Mouse (Mus musculus): Measurements from ENCODE around the gene Pold2. TPM values are rescaled to one million over a fixed set of nuclear protein-coding genes. Genes with fewer than 3 reads are reported as not detected.
A peak's percentile ranks its signal among the peaks of the same experiment; 100 is the strongest.

Gene Pold2
- total and polyA plus RNA-seq, 3 experiments, result 30.1 to 295 (median 47.5) TPM

- Histone ChIP-seq H3K27me3 (ENCODE audit: insufficient read depth, low read length) (no peaks in the 10 kb centered on the region), H3K9me3 (replicated peaks) (no peaks in the 10 kb centered on the region), H3K4me1 (ENCODE audit: insufficient read depth, low read depth, low read length) (peaks cover 37% of the 10 kb centered on the region), H3K36me3 (replicated peaks) (peaks cover 21% of the 10 kb centered on the region), H3K4me3 (ENCODE audit: low read depth, low read length) (no peak overlapping the region)
- DNase-seq (ENCODE audit: low spot score), result no peak
- no peak for ATAC-seq (ENCODE audit: extremely low read depth, insufficient number of reproducible peaks, low FRiP score, poor library complexity, severe bottlenecking)
- 0 out of 2 replicates have a peak, but pooled peaks have one; percentile 31 for TF ChIP-seq CTCF (IDR thresholded peaks at IDR 0.05; ENCODE audit: low read depth, low read length)
- TF ChIP-seq POLR2AphosphoS5 (IDR thresholded peaks at IDR 0.05; ENCODE audit: insufficient replicate concordance, low read depth, low read length), result no peak
Observed at GRCm38 (mm10) chr11:5879905-5880304, 1.8 kb upstream of the Pold2 start.

- Histone ChIP-seq H3K4me1 (ENCODE audit: insufficient read depth, low read depth, low read length) (peaks cover 41% of the 10 kb centered on the region), H3K4me3 (ENCODE audit: low read depth, low read length) (peak overlapping the region; percentile 90), H3K27me3 (ENCODE audit: insufficient read depth, low read length) (no peaks in the 10 kb centered on the region), H3K9me3 (replicated peaks) (no peaks in the 10 kb centered on the region), H3K36me3 (replicated peaks) (peaks cover 33% of the 10 kb centered on the region)
- ATAC-seq (ENCODE audit: extremely low read depth, insufficient number of reproducible peaks, low FRiP score, poor library complexity, severe bottlenecking) (no peak), DNase-seq (ENCODE audit: low spot score) (no peak)
- TF ChIP-seq CTCF (IDR thresholded peaks at IDR 0.05; ENCODE audit: low read depth, low read length), result no peak
- no peak for TF ChIP-seq GATA2 (IDR thresholded peaks at IDR 0.05; ENCODE audit: borderline replicate concordance, low read depth, low read length)
- no peak for TF ChIP-seq GATA1 (IDR thresholded peaks at IDR 0.05; ENCODE audit: borderline replicate concordance, low read length)
- TF ChIP-seq POLR2AphosphoS5 (IDR thresholded peaks at IDR 0.05; ENCODE audit: insufficient replicate concordance, low read depth, low read length), result no peak
- TF ChIP-seq TAL1 (conservative IDR thresholded peaks at IDR 0.05; ENCODE audit: low read depth, low read length), result no peak
Observed at GRCm38 (mm10) chr11:5878661-5879060, 569 bp upstream of the Pold2 start.

- TF ChIP-seq GATA1 (IDR thresholded peaks at IDR 0.05; ENCODE audit: borderline replicate concordance, low read length) (no peak), POLR2AphosphoS5 (IDR thresholded peaks at IDR 0.05; ENCODE audit: insufficient replicate concordance, low read depth, low read length) (no peak), CTCF (IDR thresholded peaks at IDR 0.05; ENCODE audit: low read depth, low read length) (no peak), TAL1 (conservative IDR thresholded peaks at IDR 0.05; ENCODE audit: low read depth, low read length) (no peak), GATA2 (IDR thresholded peaks at IDR 0.05; ENCODE audit: borderline replicate concordance, low read depth, low read length) (no peak)
- Histone ChIP-seq H3K4me3 (ENCODE audit: low read depth, low read length) (peak overlapping the region; percentile 90), H3K4me1 (ENCODE audit: insufficient read depth, low read depth, low read length) (peaks cover 38% of the 10 kb centered on the region), H3K27me3 (ENCODE audit: insufficient read depth, low read length) (no peaks in the 10 kb centered on the region), H3K36me3 (replicated peaks) (peaks cover 46% of the 10 kb centered on the region), H3K9me3 (replicated peaks) (no peaks in the 10 kb centered on the region)
- peak; percentile 58 for DNase-seq (ENCODE audit: low spot score)
- ATAC-seq (ENCODE audit: extremely low read depth, insufficient number of reproducible peaks, low FRiP score, poor library complexity, severe bottlenecking), result no peak
Observed at GRCm38 (mm10) chr11:5877421-5877820, 671 bp downstream of the Pold2 start.

GRCm38 (mm10) chr11:5873192-5873591 is 4.9 kb downstream of the Pold2 start:
- no peaks in the 10 kb centered on the region for H3K27me3 ChIP-seq (ENCODE audit: insufficient read depth, low read length)
- H3K4me3 ChIP-seq (ENCODE audit: low read depth, low read length), result no peak overlapping the region
- TF ChIP-seq CTCF (IDR thresholded peaks at IDR 0.05; ENCODE audit: low read depth, low read length) (no peak), GATA2 (IDR thresholded peaks at IDR 0.05; ENCODE audit: borderline replicate concordance, low read depth, low read length) (no peak), POLR2AphosphoS5 (IDR thresholded peaks at IDR 0.05; ENCODE audit: insufficient replicate concordance, low read depth, low read length) (no peak), TAL1 (conservative IDR thresholded peaks at IDR 0.05; ENCODE audit: low read depth, low read length) (no peak), GATA1 (IDR thresholded peaks at IDR 0.05; ENCODE audit: borderline replicate concordance, low read length) (no peak)
- no peaks in the 10 kb centered on the region for H3K9me3 ChIP-seq (replicated peaks)
- ATAC-seq (ENCODE audit: extremely low read depth, insufficient number of reproducible peaks, low FRiP score, poor library complexity, severe bottlenecking) (no peak), DNase-seq (ENCODE audit: low spot score) (no peak)
- peaks cover 25% of the 10 kb centered on the region for H3K4me1 ChIP-seq (ENCODE audit: insufficient read depth, low read depth, low read length)
- peaks cover 88% of the 10 kb centered on the region for H3K36me3 ChIP-seq (replicated peaks)

GRCm38 (mm10) chr11:5872707-5873106 is 5.4 kb downstream of the Pold2 start:
- no peaks in the 10 kb centered on the region for H3K9me3 ChIP-seq (replicated peaks)
- peaks cover 88% of the 10 kb centered on the region for H3K36me3 ChIP-seq (replicated peaks)

GRCm38 (mm10) chr11:5870069-5870468 is 8.0 kb downstream of the Pold2 start:
- peaks cover 8% of the 10 kb centered on the region; the same call in 1 of the 2 replicates for H3K27me3 ChIP-seq (ENCODE audit: insufficient read depth, low read length)
- no peak for DNase-seq (ENCODE audit: low spot score)
- no peaks in the 10 kb centered on the region for H3K9me3 ChIP-seq (replicated peaks)
- TF ChIP-seq GATA1 (IDR thresholded peaks at IDR 0.05; ENCODE audit: borderline replicate concordance, low read length) (no peak), POLR2AphosphoS5 (IDR thresholded peaks at IDR 0.05; ENCODE audit: insufficient replicate concordance, low read depth, low read length) (no peak), GATA2 (IDR thresholded peaks at IDR 0.05; ENCODE audit: borderline replicate concordance, low read depth, low read length) (no peak), CTCF (IDR thresholded peaks at IDR 0.05; ENCODE audit: low read depth, low read length) (no peak), TAL1 (conservative IDR thresholded peaks at IDR 0.05; ENCODE audit: low read depth, low read length) (no peak)
- H3K36me3 ChIP-seq (replicated peaks), result peaks cover 71% of the 10 kb centered on the region
- no peak overlapping the region for H3K4me3 ChIP-seq (ENCODE audit: low read depth, low read length)
- ATAC-seq (ENCODE audit: extremely low read depth, insufficient number of reproducible peaks, low FRiP score, poor library complexity, severe bottlenecking), result no peak
- peaks cover 10% of the 10 kb centered on the region for H3K4me1 ChIP-seq (ENCODE audit: insufficient read depth, low read depth, low read length)

More at GRCm38 (mm10) chr11:5872707-5873106, 5.4 kb downstream of the Pold2 start:
- no peak for TF ChIP-seq GATA2 (IDR thresholded peaks at IDR 0.05; ENCODE audit: borderline replicate concordance, low read depth, low read length)
- TF ChIP-seq CTCF (IDR thresholded peaks at IDR 0.05; ENCODE audit: low read depth, low read length), result no peak
- TF ChIP-seq POLR2AphosphoS5 (IDR thresholded peaks at IDR 0.05; ENCODE audit: insufficient replicate concordance, low read depth, low read length), result no peak
- no peak for TF ChIP-seq GATA1 (IDR thresholded peaks at IDR 0.05; ENCODE audit: borderline replicate concordance, low read length)
- TF ChIP-seq TAL1 (conservative IDR thresholded peaks at IDR 0.05; ENCODE audit: low read depth, low read length), result no peak
- DNase-seq (ENCODE audit: low spot score) (no peak), ATAC-seq (ENCODE audit: extremely low read depth, insufficient number of reproducible peaks, low FRiP score, poor library complexity, severe bottlenecking) (no peak)
- no peaks in the 10 kb centered on the region for H3K27me3 ChIP-seq (ENCODE audit: insufficient read depth, low read length)
- no peak overlapping the region for H3K4me3 ChIP-seq (ENCODE audit: low read depth, low read length)
- H3K4me1 ChIP-seq (ENCODE audit: insufficient read depth, low read depth, low read length), result peaks cover 25% of the 10 kb centered on the region

Data from G1E (cell line).